Mouse (Mus musculus) forebrain, embryonic 16.5 days (tissue): ENCODE measurements around the gene Fndc9. TPM values are rescaled to one million over a fixed set of nuclear protein-coding genes. Genes with fewer than 3 reads are reported as not detected.
A peak's percentile ranks its signal among the peaks of the same experiment; 100 is the strongest.

Source experiments
- ATAC-seq: fragments of 200-750 bp; cut with Nextera tagmentation; 2 replicates; pipeline ENCODE4 v1.8.0; 2017; ENCODE audit warnings: mild to moderate bottlenecking, moderate library complexity
- H3K27ac ChIP-seq: fragments of 300-500 bp; sonication (generic); 2 replicates; pipeline ENCODE4 v1.5.1; 2014; ENCODE audit warnings: low read length, control low read depth
- H3K27me3 ChIP-seq: fragments of 300-500 bp; sonication (generic); replicated peaks from 2 replicates; pipeline ENCODE4 v1.6.1; 2014; ENCODE audit warnings: low read length; ENCODE audit not compliant: control insufficient read depth, insufficient read depth
- H3K36me3 ChIP-seq: fragments of 300-500 bp; sonication (generic); 2 replicates; pipeline ENCODE4 v1.6.1; 2014; ENCODE audit not compliant: control insufficient read depth, insufficient read depth
- H3K4me1 ChIP-seq: fragments of 300-500 bp; sonication (generic); replicated peaks from 2 replicates; pipeline ENCODE4 v1.6.1; 2014; ENCODE audit warnings: low read length; ENCODE audit not compliant: control insufficient read depth, insufficient read depth
- H3K4me2 ChIP-seq: fragments of 300-500 bp; sonication (generic); 2 replicates; pipeline ENCODE4 v1.6.1; 2014; ENCODE audit warnings: mild to moderate bottlenecking, low read length, control low read depth
- H3K4me3 ChIP-seq: fragments of 300-500 bp; sonication (generic); replicated peaks from 2 replicates; pipeline ENCODE4 v1.5.1; 2014; ENCODE audit warnings: mild to moderate bottlenecking, low read length, control low read depth
- H3K9ac ChIP-seq: fragments of 300-500 bp; sonication (generic); replicated peaks from 2 replicates; pipeline ENCODE4 v1.6.1; 2014; ENCODE audit warnings: low read depth, low read length, control low read depth
- H3K9me3 ChIP-seq: fragments of 300-500 bp; sonication (generic); 2 replicates; pipeline ENCODE4 v1.6.1; 2016; ENCODE audit warnings: low read length; ENCODE audit not compliant: control insufficient read depth
- WGBS: fragments of 180-500 bp; shearing (Covaris S2); extraction: QIAGEN DNeasy Blood & Tissue Kit; methylation state at CpG from one replicate; pipeline ENCODE4 v1.1.7; 2014; 5-methylcytosine and 5-hydroxymethylcytosine counted together
- polyA plus RNA-seq: library from polyadenylated mRNA; unstranded; fragments of >200 nt; fragmentation: Nextera tagmentation; extraction: Ambion mirVana; gene quantifications from 2 replicates; pipeline ENCODE4 v1.2.1, GENCODE M21; 2015

The Fndc9 gene
- polyA plus RNA-seq, 1 experiment from 2014 or later: 5.3 TPM

GRCm38 (mm10) chr11:46245926-46246325, 10.6 kb downstream of the Fndc9 start:
- H3K9ac ChIP-seq: no peak overlapping the region
- no peaks in the 10 kb centered on the region for H3K4me1 ChIP-seq
- no peak overlapping the region for H3K4me3 ChIP-seq
- H3K27ac ChIP-seq: no peak overlapping the region
- whole genome bisulfite sequencing: 81% methylated on average over 8 of the region's 8 CpGs
- no peak overlapping the region for H3K4me2 ChIP-seq
- H3K9me3 ChIP-seq: no peaks in the 10 kb centered on the region
- peaks cover 31% of the 10 kb centered on the region for H3K36me3 ChIP-seq
- no peaks in the 10 kb centered on the region for H3K27me3 ChIP-seq
- no peak for ATAC-seq

- no peak overlapping the region for H3K4me3 ChIP-seq
- 84% methylated on average over 7 of the region's 7 CpGs for WGBS
- H3K4me2 ChIP-seq: no peak overlapping the region
- H3K36me3 ChIP-seq: peaks cover 27% of the 10 kb centered on the region
- no peak overlapping the region for H3K9ac ChIP-seq
- no peaks in the 10 kb centered on the region for H3K9me3 ChIP-seq
- H3K4me1 ChIP-seq: no peaks in the 10 kb centered on the region
- H3K27ac ChIP-seq: no peak overlapping the region
- ATAC-seq: no peak
- no peaks in the 10 kb centered on the region for H3K27me3 ChIP-seq
Measured at GRCm38 (mm10) chr11:46246393-46246792, 11.1 kb downstream of the Fndc9 start.

DNA sequence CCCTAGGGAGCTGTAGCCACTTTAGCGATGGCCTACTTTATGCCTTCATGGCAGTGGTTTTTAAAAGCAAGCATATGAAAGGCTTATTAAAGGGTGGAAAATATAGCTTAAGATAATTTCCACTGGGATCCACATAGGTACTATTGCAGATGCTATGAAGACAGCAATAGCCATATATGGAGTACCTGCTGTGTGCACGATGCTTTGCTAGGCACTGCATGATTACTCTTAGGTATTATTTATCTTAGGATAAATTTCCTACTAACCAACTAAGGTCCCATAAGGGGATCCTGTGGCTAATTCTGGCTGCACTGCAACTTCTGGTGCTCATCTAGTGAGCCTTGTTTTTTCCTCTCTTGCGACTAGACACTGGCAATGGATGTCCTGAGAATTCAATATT, 13.0 kb downstream of the Fndc9 start:
- H3K9me3 ChIP-seq: no peaks in the 10 kb centered on the region
- H3K4me1 ChIP-seq: no peaks in the 10 kb centered on the region
- ATAC-seq: no peak
- no peak overlapping the region for H3K4me2 ChIP-seq
- no peak overlapping the region for H3K4me3 ChIP-seq
- WGBS: 99% methylated on average over 3 of the region's 3 CpGs
- H3K9ac ChIP-seq: no peak overlapping the region
- H3K36me3 ChIP-seq: peaks cover 24% of the 10 kb centered on the region
- no peak overlapping the region for H3K27ac ChIP-seq
- H3K27me3 ChIP-seq: no peaks in the 10 kb centered on the region

GRCm38 (mm10) chr11:46251994-46252393, 16.7 kb downstream of the Fndc9 start:
- ATAC-seq: peak; percentile 62
- Histone ChIP-seq H3K27me3 (no peaks in the 10 kb centered on the region), H3K9ac (no peak overlapping the region), H3K4me3 (no peak overlapping the region), H3K36me3 (peaks cover 38% of the 10 kb centered on the region), H3K27ac (no peak overlapping the region), H3K4me2 (no peak overlapping the region), H3K9me3 (no peaks in the 10 kb centered on the region), H3K4me1 (no peaks in the 10 kb centered on the region)
- WGBS: 32% methylated on average over 7 of the region's 7 CpGs

GRCm38 (mm10) chr11:46255291-46255690, 20.0 kb downstream of the Fndc9 start:
- Histone ChIP-seq H3K4me1 (no peaks in the 10 kb centered on the region), H3K27me3 (no peaks in the 10 kb centered on the region), H3K27ac (no peak overlapping the region), H3K9me3 (no peaks in the 10 kb centered on the region), H3K9ac (no peak overlapping the region), H3K36me3 (peaks cover 42% of the 10 kb centered on the region), H3K4me2 (no peak overlapping the region), H3K4me3 (no peak overlapping the region)
- no peak for ATAC-seq
- WGBS: 87% methylated on average over 2 of the region's 2 CpGs

DNA sequence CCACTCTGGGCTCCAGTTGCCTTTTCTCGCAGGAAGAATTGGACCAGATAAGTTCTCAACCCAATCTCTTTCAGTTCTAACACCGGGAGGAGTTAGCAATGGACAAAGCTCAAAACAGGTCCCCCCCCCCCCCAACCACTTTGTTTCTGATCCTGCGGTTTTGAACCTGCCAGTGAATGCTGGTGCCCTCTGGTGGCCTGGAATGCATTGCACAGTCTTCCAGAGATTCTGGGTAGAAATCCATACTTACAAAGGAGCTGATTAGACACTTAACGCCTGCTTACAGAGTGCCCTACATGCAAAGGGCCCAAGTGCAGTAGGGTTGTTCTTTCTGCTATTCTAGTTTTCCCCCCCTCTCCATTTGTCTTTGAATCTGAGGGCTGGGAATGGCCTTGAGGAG, 22.9 kb downstream of the Fndc9 start:
- WGBS: 77% methylated on average over 4 of the region's 4 CpGs
- H3K4me2 ChIP-seq: no peak overlapping the region
- no peak overlapping the region for H3K4me3 ChIP-seq
- no peak overlapping the region for H3K9ac ChIP-seq
- no peaks in the 10 kb centered on the region for H3K9me3 ChIP-seq
- 0 out of 2 replicates have a peak, but pooled peaks have one; percentile 23 for ATAC-seq
- H3K27me3 ChIP-seq: no peaks in the 10 kb centered on the region
- H3K36me3 ChIP-seq: peaks cover 48% of the 10 kb centered on the region
- no peaks in the 10 kb centered on the region for H3K4me1 ChIP-seq
- H3K27ac ChIP-seq: no peak overlapping the region

DNA sequence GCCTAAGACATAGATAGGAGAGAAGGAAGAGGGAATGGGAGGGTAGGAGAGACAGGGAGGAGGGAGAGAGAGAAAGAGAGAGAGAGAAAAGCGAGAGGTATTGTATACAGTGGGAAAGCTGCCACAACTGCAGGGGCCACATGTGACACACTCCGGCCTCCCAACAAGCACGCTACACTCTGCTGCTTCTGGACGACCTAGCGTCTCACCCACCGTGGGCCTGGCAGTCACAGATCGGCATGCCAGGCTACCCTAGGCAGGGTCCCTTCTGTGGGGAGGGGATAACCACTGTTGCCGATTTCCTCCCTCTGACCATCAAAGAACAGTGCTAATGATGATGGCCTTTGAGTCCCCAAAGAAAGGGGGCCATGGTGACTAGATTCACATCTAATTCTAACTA, 23.4 kb downstream of the Fndc9 start:
- H3K36me3 ChIP-seq: peaks cover 45% of the 10 kb centered on the region
- H3K4me2 ChIP-seq: no peak overlapping the region
- H3K4me1 ChIP-seq: no peaks in the 10 kb centered on the region
- 94% methylated on average over 8 of the region's 8 CpGs for WGBS
- ATAC-seq: no peak
- no peaks in the 10 kb centered on the region for H3K27me3 ChIP-seq
- H3K4me3 ChIP-seq: no peak overlapping the region
- H3K27ac ChIP-seq: no peak overlapping the region
- no peak overlapping the region for H3K9ac ChIP-seq
- no peaks in the 10 kb centered on the region for H3K9me3 ChIP-seq

DNA sequence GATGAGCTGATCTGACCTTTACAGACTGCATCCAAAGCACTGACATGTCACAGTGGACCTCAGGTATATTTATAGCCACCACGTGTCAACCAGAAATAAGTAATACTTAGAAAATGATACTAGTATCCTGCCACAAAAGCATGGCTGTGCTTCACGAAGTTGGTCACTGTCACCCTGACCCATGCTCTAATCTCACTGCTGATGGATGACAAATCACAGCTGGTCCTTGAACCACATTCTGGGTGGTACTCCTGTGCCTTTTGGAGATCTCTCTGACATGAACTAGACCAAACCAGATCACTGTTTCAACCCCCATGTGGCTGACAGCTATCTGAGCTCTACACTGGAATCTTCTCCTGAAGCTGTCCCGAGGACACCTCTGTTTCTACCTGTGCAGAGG, 27.5 kb downstream of the Fndc9 start:
- ATAC-seq: no peak

GRCm38 (mm10) chr11:46263291-46263690, 28.0 kb downstream of the Fndc9 start:
- no peak overlapping the region for H3K4me3 ChIP-seq
- H3K4me1 ChIP-seq: no peaks in the 10 kb centered on the region
- H3K4me2 ChIP-seq: no peak overlapping the region
- WGBS: 90% methylated on average over 11 of the region's 11 CpGs
- H3K27me3 ChIP-seq: no peaks in the 10 kb centered on the region
- H3K9ac ChIP-seq: no peak overlapping the region
- H3K36me3 ChIP-seq: peaks cover 35% of the 10 kb centered on the region
- ATAC-seq: no peak
- no peaks in the 10 kb centered on the region for H3K9me3 ChIP-seq
- H3K27ac ChIP-seq: no peak overlapping the region

More for the DNA sequence above, 27.5 kb downstream of the Fndc9 start:
- 85% methylated on average over 3 of the region's 3 CpGs for WGBS
- Histone ChIP-seq H3K4me3 (no peak overlapping the region), H3K9me3 (no peaks in the 10 kb centered on the region), H3K9ac (no peak overlapping the region), H3K27ac (no peak overlapping the region), H3K36me3 (peaks cover 35% of the 10 kb centered on the region), H3K4me2 (no peak overlapping the region), H3K27me3 (no peaks in the 10 kb centered on the region), H3K4me1 (no peaks in the 10 kb centered on the region)

DNA sequence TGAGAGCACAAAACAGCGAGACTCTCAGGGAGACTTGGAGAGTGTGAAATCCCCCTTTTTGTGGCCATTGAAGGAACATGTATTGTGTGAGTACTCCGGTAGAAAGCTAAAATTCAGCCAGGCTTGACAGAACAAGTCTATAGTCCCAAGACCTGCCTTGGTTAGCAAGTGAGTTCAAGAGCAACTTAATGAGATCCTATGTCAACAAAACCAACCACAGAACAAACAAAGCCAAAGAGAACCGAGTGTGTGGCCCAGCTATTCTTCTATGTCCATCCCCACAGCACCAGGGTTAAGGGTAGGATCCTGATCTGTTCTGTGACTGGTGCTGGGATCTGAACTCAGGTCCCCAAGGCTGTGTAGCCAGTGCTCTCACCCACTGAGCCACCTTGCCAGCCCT, 29.3 kb downstream of the Fndc9 start:
- no peaks in the 10 kb centered on the region for H3K4me1 ChIP-seq
- H3K27me3 ChIP-seq: no peaks in the 10 kb centered on the region
- 75% methylated on average over 3 of the region's 3 CpGs for WGBS
- no peak for ATAC-seq
- H3K4me2 ChIP-seq: no peak overlapping the region
- H3K9me3 ChIP-seq: no peaks in the 10 kb centered on the region
- no peak overlapping the region for H3K4me3 ChIP-seq
- no peak overlapping the region for H3K9ac ChIP-seq
- H3K27ac ChIP-seq: no peak overlapping the region
- peaks cover 37% of the 10 kb centered on the region for H3K36me3 ChIP-seq
